Mouse (Mus musculus): ENCODE measurements around the gene Tubgcp2. TPM values are rescaled to one million over a fixed set of nuclear protein-coding genes. Genes with fewer than 3 reads are reported as not detected.
A peak's percentile ranks its signal among the peaks of the same experiment; 100 is the strongest.

Gene Tubgcp2
- polyA plus RNA-seq, 1 experiment from 2014 or later: 40.5 TPM

DNA sequence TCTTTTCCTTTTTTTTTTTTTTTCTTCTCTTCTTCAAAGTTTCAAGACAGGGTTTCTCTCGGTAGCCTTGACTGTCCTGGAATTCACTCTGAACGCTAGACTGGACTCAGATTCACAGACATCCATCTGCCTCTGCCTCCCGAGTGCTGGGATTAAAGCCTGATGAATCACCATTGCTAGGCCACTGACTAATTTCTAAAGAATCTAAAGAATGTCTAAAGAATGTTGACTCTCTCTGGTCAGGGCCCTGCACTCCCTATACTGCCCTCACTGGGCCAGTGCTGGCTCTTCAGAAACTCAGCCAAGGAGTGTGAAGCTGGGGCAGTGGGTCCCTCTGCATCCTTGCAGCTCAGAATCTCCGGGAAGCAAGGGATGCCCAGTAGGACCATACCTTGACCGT is 61.0 kb downstream of the Tubgcp2 start:
- Histone ChIP-seq H3K4me3 (replicated peaks; ENCODE audit: low read length) (no peak overlapping the region), H3K9ac (ENCODE audit: low read length) (no peak overlapping the region), H3K4me1 (ENCODE audit: control insufficient read depth, insufficient read depth, low read length) (peaks cover 10% of the 10 kb centered on the region), H3K4me2 (ENCODE audit: low read depth, low read length) (no peak overlapping the region), H3K9me3 (replicated peaks; ENCODE audit: control insufficient read depth, low read length) (no peaks in the 10 kb centered on the region), H3K36me3 (ENCODE audit: control insufficient read depth, insufficient read depth, low read length) (no peaks in the 10 kb centered on the region), H3K27ac (ENCODE audit: low read length) (no peak overlapping the region), H3K27me3 (ENCODE audit: control insufficient read depth, insufficient read depth, low read length) (no peaks in the 10 kb centered on the region)
- ATAC-seq (ENCODE audit: insufficient read depth, low FRiP score): no peak
- 49% methylated on average over 5 of the region's 5 CpGs for WGBS

DNA sequence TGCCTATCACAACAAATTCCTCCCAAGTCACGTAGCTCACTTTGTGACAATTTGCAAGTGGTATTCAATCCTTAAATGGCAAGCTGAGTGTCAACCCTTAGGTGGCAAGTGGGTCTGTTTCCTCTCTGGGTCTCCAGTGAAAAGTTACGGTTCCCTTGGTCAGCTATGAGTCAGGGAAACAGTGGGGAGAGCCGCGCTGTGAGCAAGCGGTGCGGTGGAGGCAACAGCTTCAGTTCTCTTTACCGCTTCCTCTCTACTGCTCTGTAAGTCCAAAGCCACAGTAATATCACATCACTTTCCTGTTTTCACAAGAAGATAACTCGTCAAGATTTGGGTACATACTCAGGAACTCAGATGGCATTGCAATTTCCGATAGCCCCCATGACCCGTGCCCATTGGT is 62.2 kb downstream of the Tubgcp2 start:
- no peaks in the 10 kb centered on the region for H3K36me3 ChIP-seq (ENCODE audit: control insufficient read depth, insufficient read depth, low read length)
- H3K27ac ChIP-seq (ENCODE audit: low read length): no peak overlapping the region; the same call in 1 of the 2 replicates
- WGBS: 83% methylated on average over 10 of the region's 10 CpGs
- no peak overlapping the region for H3K9ac ChIP-seq (ENCODE audit: low read length)
- ATAC-seq (ENCODE audit: insufficient read depth, low FRiP score): no peak
- no peak overlapping the region for H3K4me3 ChIP-seq (replicated peaks; ENCODE audit: low read length)
- H3K27me3 ChIP-seq (ENCODE audit: control insufficient read depth, insufficient read depth, low read length): no peaks in the 10 kb centered on the region
- no peak overlapping the region for H3K4me2 ChIP-seq (ENCODE audit: low read depth, low read length)
- H3K4me1 ChIP-seq (ENCODE audit: control insufficient read depth, insufficient read depth, low read length): peaks cover 9% of the 10 kb centered on the region
- H3K9me3 ChIP-seq (replicated peaks; ENCODE audit: control insufficient read depth, low read length): no peaks in the 10 kb centered on the region

DNA sequence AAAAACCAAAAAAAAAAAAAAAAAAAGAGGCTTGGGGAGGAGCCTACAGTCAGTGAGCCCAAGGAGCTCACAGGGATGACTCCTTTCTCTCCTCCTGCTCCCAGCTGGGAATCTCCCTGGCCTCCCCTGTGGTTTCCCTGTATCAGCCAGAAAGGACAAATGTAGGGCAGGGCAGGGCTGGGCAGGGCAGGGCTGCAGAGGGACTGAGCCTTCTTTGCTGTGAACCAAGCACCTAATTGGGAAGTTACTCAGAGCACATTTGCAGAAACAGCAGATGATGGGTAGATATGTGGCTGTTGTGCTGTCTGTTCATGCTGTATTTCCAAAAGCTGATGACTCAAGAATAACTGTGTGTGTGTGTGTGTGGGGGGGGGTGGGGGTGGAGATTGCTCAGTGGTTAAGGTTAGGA is 63.5 kb downstream of the Tubgcp2 start:
- Histone ChIP-seq H3K27ac (ENCODE audit: low read length) (no peak overlapping the region), H3K4me2 (ENCODE audit: low read depth, low read length) (no peak overlapping the region), H3K4me3 (replicated peaks; ENCODE audit: low read length) (no peak overlapping the region), H3K9ac (ENCODE audit: low read length) (no peak overlapping the region), H3K9me3 (replicated peaks; ENCODE audit: control insufficient read depth, low read length) (no peaks in the 10 kb centered on the region), H3K27me3 (ENCODE audit: control insufficient read depth, insufficient read depth, low read length) (no peaks in the 10 kb centered on the region), H3K4me1 (ENCODE audit: control insufficient read depth, insufficient read depth, low read length) (no peaks in the 10 kb centered on the region; the same call in 1 of the 2 replicates), H3K36me3 (ENCODE audit: control insufficient read depth, insufficient read depth, low read length) (no peaks in the 10 kb centered on the region)
- ATAC-seq (ENCODE audit: insufficient read depth, low FRiP score): no peak

DNA sequence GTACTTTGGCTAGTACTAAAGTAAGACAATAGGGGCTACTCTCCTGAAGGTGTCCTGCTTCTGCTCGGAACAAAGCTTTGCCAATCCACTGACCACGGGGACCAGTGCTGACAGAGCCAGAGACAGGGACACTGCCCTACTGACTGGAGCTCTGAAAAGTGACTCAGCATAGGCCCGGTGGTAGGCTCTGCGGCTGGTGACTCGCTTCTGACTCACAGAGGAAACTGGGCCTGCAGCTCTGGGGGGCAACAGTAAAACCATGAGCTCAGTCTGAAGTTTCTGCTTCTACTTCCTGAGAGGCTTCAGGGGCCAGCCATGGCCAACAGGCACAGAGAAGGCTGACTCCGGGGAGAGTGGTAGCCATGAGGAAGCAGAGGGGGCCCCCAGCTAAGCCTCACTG is 65.0 kb downstream of the Tubgcp2 start:
- Histone ChIP-seq H3K4me2 (ENCODE audit: low read depth, low read length) (no peak overlapping the region), H3K27ac (ENCODE audit: low read length) (peak overlapping the region; percentile 78), H3K27me3 (ENCODE audit: control insufficient read depth, insufficient read depth, low read length) (no peaks in the 10 kb centered on the region), H3K9me3 (replicated peaks; ENCODE audit: control insufficient read depth, low read length) (no peaks in the 10 kb centered on the region), H3K4me1 (ENCODE audit: control insufficient read depth, insufficient read depth, low read length) (no peaks in the 10 kb centered on the region; the same call in 1 of the 2 replicates), H3K4me3 (replicated peaks; ENCODE audit: low read length) (no peak overlapping the region), H3K9ac (ENCODE audit: low read length) (0 out of 2 replicates have a peak overlapping the region, but pooled peaks have one; percentile 2), H3K36me3 (ENCODE audit: control insufficient read depth, insufficient read depth, low read length) (no peaks in the 10 kb centered on the region)
- 45% methylated on average over 6 of the region's 6 CpGs for WGBS
- peak; percentile 41; the same call in 1 of the 2 replicates for ATAC-seq (ENCODE audit: insufficient read depth, low FRiP score)

DNA sequence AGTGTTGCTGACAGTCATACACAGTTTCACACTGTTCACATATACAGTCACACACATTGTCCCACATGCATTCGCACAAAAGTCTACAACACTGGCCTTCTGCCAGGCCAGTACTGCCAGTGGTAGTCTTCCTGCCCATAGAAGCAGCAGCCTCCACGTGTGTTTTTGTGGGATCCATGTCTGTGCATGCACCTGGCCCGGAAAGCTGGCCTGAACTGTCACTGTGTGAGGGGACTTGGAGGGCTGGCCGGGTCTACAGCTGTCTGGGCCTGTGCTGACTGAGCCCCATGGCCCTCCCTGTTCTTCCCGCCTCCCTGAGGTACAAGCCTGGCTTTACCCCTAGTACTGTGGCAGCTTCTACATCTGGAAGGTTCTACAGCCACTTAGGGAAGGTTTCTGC is 65.5 kb downstream of the Tubgcp2 start:
- peak; percentile 26; the same call in 1 of the 2 replicates for ATAC-seq (ENCODE audit: insufficient read depth, low FRiP score)
- no peak overlapping the region for H3K9ac ChIP-seq (ENCODE audit: low read length)
- no peak overlapping the region for H3K4me2 ChIP-seq (ENCODE audit: low read depth, low read length)
- H3K36me3 ChIP-seq (ENCODE audit: control insufficient read depth, insufficient read depth, low read length): no peaks in the 10 kb centered on the region
- 64% methylated on average over 5 of the region's 5 CpGs for WGBS
- no peaks in the 10 kb centered on the region; the same call in 1 of the 2 replicates for H3K4me1 ChIP-seq (ENCODE audit: control insufficient read depth, insufficient read depth, low read length)
- H3K27me3 ChIP-seq (ENCODE audit: control insufficient read depth, insufficient read depth, low read length): no peaks in the 10 kb centered on the region
- peak overlapping the region; percentile 78 for H3K27ac ChIP-seq (ENCODE audit: low read length)
- H3K4me3 ChIP-seq (replicated peaks; ENCODE audit: low read length): no peak overlapping the region
- H3K9me3 ChIP-seq (replicated peaks; ENCODE audit: control insufficient read depth, low read length): no peaks in the 10 kb centered on the region

DNA sequence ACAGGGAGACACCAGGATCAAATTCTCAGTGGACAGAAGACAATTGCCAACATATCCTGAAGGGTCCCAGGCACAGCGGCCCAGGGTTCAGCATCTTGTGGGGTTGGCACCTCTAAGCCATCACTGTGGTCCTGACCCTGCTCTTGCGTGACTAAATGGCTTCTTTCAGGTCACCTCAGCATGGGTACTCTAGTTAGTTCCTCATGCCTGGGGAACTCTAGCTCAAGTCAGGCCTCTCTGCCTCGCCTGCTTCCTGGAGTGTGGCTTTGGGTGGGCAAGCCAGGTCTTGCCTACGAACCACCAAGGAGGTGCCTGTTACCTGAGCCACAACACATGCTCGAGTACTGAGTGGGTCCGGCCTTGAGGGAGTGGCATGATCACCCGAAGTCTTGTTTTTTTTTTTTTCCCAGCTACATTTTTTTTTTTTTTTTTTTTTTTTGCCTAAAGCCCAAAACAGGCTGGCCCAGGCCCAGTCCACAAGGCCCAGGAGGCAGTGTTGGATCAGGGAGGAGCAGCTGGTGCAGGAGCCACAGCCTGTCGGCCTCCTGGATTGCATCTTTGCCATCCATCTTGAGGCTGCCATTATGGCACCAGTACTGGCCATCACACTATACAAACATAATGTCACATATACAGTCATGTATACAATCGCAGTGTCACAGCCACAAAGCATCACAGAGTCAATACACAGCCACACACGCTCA is 66.1 kb downstream of the Tubgcp2 start:
- 71% methylated on average over 10 of the region's 10 CpGs for WGBS
- no peaks in the 10 kb centered on the region for H3K36me3 ChIP-seq (ENCODE audit: control insufficient read depth, insufficient read depth, low read length)
- ATAC-seq (ENCODE audit: insufficient read depth, low FRiP score): peak; percentile 26; the same call in 1 of the 2 replicates

DNA sequence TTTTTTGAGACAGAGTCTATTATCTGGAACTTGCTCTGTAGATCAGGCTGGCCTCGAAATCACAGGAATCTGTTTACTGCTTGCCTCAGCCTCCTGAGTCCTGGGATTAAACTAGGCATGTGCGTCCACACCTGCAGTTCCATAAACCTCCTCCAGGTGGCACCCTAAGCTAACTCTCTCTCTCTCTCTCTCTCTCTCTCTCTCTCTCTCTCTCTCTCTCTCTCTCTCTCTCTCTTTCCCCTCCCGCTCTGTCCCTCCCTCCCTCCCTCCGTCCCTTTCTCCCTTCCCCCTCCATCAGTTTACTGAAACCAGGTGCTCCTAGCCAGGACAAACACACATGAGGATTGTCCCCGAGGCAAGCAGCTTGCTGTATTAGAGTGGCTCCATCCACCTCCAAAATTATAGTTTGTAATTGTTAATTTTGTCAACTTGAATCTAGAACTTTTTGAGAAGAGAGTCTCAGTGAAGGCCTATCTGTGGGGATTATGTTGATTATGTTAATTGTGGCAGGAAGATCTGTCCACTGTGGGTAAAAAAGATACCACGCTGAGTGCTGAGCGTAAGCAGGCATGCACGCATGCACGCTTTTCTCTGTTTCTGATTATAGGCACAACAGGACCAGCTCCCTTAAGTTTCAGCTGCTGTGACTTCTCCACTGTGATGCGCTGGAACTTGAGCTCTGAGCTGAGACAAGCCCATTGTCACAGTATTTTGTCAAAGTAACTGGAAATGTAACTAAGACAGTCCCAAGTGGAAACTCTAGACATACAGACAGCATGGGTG is 66.9 kb downstream of the Tubgcp2 start:
- WGBS: 43% methylated on average over 10 of the region's 10 CpGs
- ATAC-seq (ENCODE audit: insufficient read depth, low FRiP score): no peak
- Histone ChIP-seq H3K4me3 (replicated peaks; ENCODE audit: low read length) (no peak overlapping the region), H3K9ac (ENCODE audit: low read length) (no peak overlapping the region), H3K4me1 (ENCODE audit: control insufficient read depth, insufficient read depth, low read length) (no peaks in the 10 kb centered on the region; the same call in 1 of the 2 replicates), H3K9me3 (replicated peaks; ENCODE audit: control insufficient read depth, low read length) (no peaks in the 10 kb centered on the region), H3K27me3 (ENCODE audit: control insufficient read depth, insufficient read depth, low read length) (no peaks in the 10 kb centered on the region), H3K36me3 (ENCODE audit: control insufficient read depth, insufficient read depth, low read length) (no peaks in the 10 kb centered on the region), H3K4me2 (ENCODE audit: low read depth, low read length) (no peak overlapping the region), H3K27ac (ENCODE audit: low read length) (peak overlapping the region; percentile 38; the same call in 1 of the 2 replicates)

More for the DNA sequence above, 66.1 kb downstream of the Tubgcp2 start:
- Histone ChIP-seq H3K4me3 (replicated peaks; ENCODE audit: low read length) (no peak overlapping the region), H3K27me3 (ENCODE audit: control insufficient read depth, insufficient read depth, low read length) (no peaks in the 10 kb centered on the region), H3K4me2 (ENCODE audit: low read depth, low read length) (no peak overlapping the region), H3K9me3 (replicated peaks; ENCODE audit: control insufficient read depth, low read length) (no peaks in the 10 kb centered on the region), H3K4me1 (ENCODE audit: control insufficient read depth, insufficient read depth, low read length) (no peaks in the 10 kb centered on the region; the same call in 1 of the 2 replicates), H3K27ac (ENCODE audit: low read length) (peak overlapping the region; percentile 78; the same call in 1 of the 2 replicates), H3K9ac (ENCODE audit: low read length) (no peak overlapping the region; the same call in 1 of the 2 replicates)

DNA sequence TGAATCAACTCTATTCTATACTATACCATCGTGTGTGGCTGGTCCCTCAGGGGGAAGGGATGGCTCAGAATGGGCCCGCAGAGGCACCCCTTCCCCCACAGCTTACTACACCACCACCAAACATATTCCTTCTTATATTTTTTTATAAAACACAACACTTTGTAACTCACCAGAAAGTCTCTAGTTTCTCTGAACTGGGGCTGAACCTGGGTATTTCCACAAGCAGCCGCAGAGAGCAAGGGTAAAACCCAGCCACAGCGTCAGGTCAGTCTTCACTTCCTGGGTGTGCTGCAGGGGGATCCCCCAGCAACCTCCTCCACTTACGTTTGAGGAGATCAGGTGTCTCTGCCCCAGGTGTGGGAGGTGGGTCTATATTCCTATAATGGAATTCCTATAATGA is 68.0 kb downstream of the Tubgcp2 start:
- no peaks in the 10 kb centered on the region for H3K9me3 ChIP-seq (replicated peaks; ENCODE audit: control insufficient read depth, low read length)
- WGBS: 51% methylated on average over 5 of the region's 5 CpGs
- no peak for ATAC-seq (ENCODE audit: insufficient read depth, low FRiP score)
- H3K4me2 ChIP-seq (ENCODE audit: low read depth, low read length): no peak overlapping the region
- no peak overlapping the region for H3K9ac ChIP-seq (ENCODE audit: low read length)
- H3K4me1 ChIP-seq (ENCODE audit: control insufficient read depth, insufficient read depth, low read length): no peaks in the 10 kb centered on the region; the same call in 1 of the 2 replicates
- H3K36me3 ChIP-seq (ENCODE audit: control insufficient read depth, insufficient read depth, low read length): no peaks in the 10 kb centered on the region
- no peak overlapping the region for H3K4me3 ChIP-seq (replicated peaks; ENCODE audit: low read length)
- no peaks in the 10 kb centered on the region for H3K27me3 ChIP-seq (ENCODE audit: control insufficient read depth, insufficient read depth, low read length)
- H3K27ac ChIP-seq (ENCODE audit: low read length): no peak overlapping the region

DNA sequence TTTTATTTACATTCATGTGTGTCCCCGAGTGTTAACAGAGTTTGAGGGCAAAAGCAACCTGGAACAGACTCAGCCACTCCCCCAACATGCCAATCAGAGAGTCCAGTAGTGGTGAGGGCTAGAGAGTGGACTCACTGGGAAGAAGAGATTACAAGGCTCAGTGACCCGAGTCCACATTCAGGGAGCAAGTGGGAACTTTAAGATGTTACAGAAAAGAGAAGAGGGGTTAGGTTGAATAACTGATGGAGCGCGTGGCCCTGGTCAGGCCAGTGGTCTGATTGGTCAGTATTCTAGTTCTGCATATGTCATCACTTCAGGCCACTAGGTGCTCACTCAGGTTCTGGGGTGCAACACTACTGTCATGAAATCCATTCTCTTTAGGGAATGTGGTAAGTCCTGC is 69.3 kb downstream of the Tubgcp2 start:
- ATAC-seq (ENCODE audit: insufficient read depth, low FRiP score): no peak
- WGBS: 37% methylated on average over 4 of the region's 4 CpGs

More for the DNA sequence above, 69.3 kb downstream of the Tubgcp2 start:
- Histone ChIP-seq H3K4me3 (replicated peaks; ENCODE audit: low read length) (no peak overlapping the region), H3K9me3 (replicated peaks; ENCODE audit: control insufficient read depth, low read length) (no peaks in the 10 kb centered on the region), H3K27me3 (ENCODE audit: control insufficient read depth, insufficient read depth, low read length) (no peaks in the 10 kb centered on the region), H3K4me1 (ENCODE audit: control insufficient read depth, insufficient read depth, low read length) (no peaks in the 10 kb centered on the region; the same call in 1 of the 2 replicates), H3K27ac (ENCODE audit: low read length) (no peak overlapping the region), H3K4me2 (ENCODE audit: low read depth, low read length) (no peak overlapping the region), H3K36me3 (ENCODE audit: control insufficient read depth, insufficient read depth, low read length) (no peaks in the 10 kb centered on the region), H3K9ac (ENCODE audit: low read length) (no peak overlapping the region)

Data from stomach, embryonic 16.5 days (tissue).